Mouse (Mus musculus): ENCODE measurements around the gene Tmcc3. TPM values are rescaled to one million over a fixed set of nuclear protein-coding genes. Genes with fewer than 3 reads are reported as not detected.
A peak's percentile ranks its signal among the peaks of the same experiment; 100 is the strongest.

Tmcc3 gene
- polyA plus RNA-seq, 1 experiment from 2014 or later, result 14.9 TPM

DNA sequence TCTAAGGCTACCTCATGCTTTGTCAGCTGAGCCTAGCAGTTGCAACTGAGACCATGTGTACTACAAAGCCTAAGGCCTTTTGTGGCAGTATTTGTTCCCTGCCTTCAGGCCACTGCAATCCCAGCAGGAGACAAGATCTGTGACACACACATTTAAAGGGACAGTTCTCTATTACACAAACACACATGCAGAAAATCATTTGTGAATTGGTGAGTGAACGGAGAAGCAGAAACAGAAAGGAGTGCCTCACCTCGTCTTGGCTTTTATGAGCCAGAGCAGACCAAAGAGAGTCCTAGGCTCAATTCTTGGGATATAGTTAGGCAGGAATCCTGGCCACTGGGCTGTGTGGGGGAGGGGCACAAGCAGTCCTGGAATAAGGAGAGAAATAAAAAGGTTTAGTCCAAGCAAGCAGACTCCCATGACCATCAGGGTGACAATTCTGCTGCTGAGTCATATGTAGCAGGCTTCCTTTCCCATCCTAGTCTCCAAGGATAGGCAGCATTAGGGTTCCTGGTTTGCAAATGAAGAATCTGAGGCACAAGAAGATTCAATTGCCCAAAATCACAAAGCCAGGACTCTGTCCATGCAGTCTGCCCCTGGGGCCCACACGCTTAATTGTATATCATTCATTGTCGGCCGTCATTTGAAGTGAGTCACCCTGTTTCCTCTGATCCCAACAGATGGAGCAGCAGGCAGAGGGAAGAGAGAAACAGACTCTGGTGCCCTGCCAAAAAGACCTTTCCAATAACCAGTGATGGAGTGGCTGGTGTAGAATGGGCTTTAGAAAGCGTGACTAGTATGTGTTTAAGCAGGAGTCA, 16.6 kb upstream of the Tmcc3 start:
- Histone ChIP-seq H3K27ac (ENCODE audit: low read depth, low read length) (peak overlapping the region; percentile 71), H3K27me3 (replicated peaks; ENCODE audit: control insufficient read depth, insufficient read depth, low read length) (no peaks in the 10 kb centered on the region), H3K4me3 (ENCODE audit: low read length) (no peak overlapping the region), H3K36me3 (ENCODE audit: control insufficient read depth, insufficient read depth, low read length) (no peaks in the 10 kb centered on the region), H3K4me1 (ENCODE audit: control insufficient read depth, insufficient read depth, low read depth, low read length) (peaks cover 16% of the 10 kb centered on the region), H3K9me3 (ENCODE audit: control insufficient read depth, low read length) (no peaks in the 10 kb centered on the region), H3K4me2 (ENCODE audit: low read length) (no peak overlapping the region), H3K9ac (ENCODE audit: low read depth, low read length) (no peak overlapping the region)
- peak; percentile 56 for ATAC-seq
- 21% methylated on average over 6 of the region's 6 CpGs for WGBS

DNA sequence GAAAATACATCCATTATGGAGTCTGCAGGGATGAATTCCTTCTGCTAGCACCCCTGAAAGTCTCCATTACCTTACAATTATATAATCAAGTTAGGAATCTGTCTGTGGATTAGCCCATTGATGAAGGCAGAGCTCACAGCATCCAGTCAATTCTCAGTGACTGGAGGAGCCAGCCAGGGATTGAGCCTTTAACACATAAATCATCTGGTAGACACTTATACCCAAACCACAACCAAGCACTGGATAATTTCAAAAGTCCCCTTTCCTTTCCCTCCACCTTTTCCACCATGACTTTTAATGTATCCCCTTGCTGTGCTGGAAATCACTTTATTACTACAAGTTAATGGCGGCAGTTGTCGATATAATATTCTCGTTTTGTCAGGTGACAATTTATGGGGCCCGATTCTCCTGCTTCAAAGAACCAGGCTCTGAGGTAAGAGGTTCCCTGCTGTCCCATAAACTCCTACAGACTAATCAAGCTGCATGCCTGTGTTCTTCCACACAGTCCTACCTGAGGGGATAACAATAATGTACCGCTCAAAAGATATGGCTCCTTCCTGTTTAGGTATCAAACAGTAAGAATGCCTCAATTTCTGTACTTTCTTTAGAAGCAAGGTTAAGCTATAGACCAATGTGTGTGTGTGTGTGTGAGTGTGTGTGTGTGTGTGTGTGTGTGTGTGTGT, 15.7 kb upstream of the Tmcc3 start:
- ATAC-seq, result no peak
- Histone ChIP-seq H3K4me2 (ENCODE audit: low read length) (no peak overlapping the region), H3K9ac (ENCODE audit: low read depth, low read length) (no peak overlapping the region), H3K27me3 (replicated peaks; ENCODE audit: control insufficient read depth, insufficient read depth, low read length) (no peaks in the 10 kb centered on the region), H3K27ac (ENCODE audit: low read depth, low read length) (no peak overlapping the region), H3K9me3 (ENCODE audit: control insufficient read depth, low read length) (no peaks in the 10 kb centered on the region), H3K4me3 (ENCODE audit: low read length) (no peak overlapping the region), H3K4me1 (ENCODE audit: control insufficient read depth, insufficient read depth, low read depth, low read length) (peaks cover 16% of the 10 kb centered on the region), H3K36me3 (ENCODE audit: control insufficient read depth, insufficient read depth, low read length) (no peaks in the 10 kb centered on the region)
- 79% methylated on average over 5 of the region's 5 CpGs for WGBS

DNA sequence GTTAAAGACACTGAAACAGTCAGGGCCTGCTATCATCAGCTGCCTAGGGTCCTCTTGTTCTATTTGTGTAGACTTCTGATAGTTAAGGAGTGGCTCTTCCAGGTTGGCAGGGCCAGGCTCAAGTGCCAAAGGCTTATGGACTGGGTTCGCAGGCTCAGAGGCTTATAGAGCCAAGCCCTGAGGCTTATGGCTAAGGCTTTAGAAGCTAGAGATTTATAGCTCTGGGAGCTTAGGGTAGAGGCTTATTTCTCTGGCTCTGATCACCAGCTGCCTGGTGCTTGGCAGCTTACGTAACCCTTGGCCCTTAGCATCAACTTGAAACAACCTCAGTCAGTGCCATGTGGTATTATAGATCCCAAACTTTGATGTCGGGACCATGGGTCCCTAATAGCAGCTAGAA, 13.3 kb upstream of the Tmcc3 start, which contains the start of gene Gm4792:
TSS of gene Gm4792 (minus strand) at position 233 of the 400 bp plus-strand sequence.
- Histone ChIP-seq H3K9me3 (ENCODE audit: control insufficient read depth, low read length) (no peaks in the 10 kb centered on the region), H3K27me3 (replicated peaks; ENCODE audit: control insufficient read depth, insufficient read depth, low read length) (no peaks in the 10 kb centered on the region), H3K4me2 (ENCODE audit: low read length) (no peak within 1 kb of the TSS), H3K4me3 (ENCODE audit: low read length) (no peak within 1 kb of the TSS), H3K36me3 (ENCODE audit: control insufficient read depth, insufficient read depth, low read length) (no peaks in the 10 kb centered on the region), H3K4me1 (ENCODE audit: control insufficient read depth, insufficient read depth, low read depth, low read length) (peaks cover 16% of the 10 kb centered on the region), H3K9ac (ENCODE audit: low read depth, low read length) (no peak within 1 kb of the TSS), H3K27ac (ENCODE audit: low read depth, low read length) (no peak within 1 kb of the TSS)
- 79% methylated on average over 3 of the region's 3 CpGs for WGBS
- no peak for ATAC-seq

DNA sequence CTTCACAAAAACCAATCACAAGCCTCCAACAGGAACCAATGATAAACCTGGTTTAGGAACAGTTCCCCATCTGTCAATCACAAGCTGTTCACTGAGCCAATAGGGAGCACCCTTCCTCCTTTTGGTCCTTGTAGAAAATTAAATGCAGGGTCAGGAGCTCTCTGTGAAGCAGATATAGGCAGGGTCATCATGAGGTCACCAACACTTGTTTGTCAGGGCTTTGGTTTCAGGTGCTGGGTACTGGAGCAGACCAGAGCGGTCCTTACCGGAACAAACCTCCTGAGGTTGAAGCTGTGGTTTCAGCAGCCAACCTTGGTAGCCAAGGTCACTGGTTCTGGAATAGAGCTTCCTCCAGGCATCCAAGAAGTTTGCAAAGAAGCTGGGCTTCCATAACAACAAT, 12.4 kb upstream of the Tmcc3 start:
- no peaks in the 10 kb centered on the region for H3K27me3 ChIP-seq (replicated peaks; ENCODE audit: control insufficient read depth, insufficient read depth, low read length)
- peaks cover 16% of the 10 kb centered on the region for H3K4me1 ChIP-seq (ENCODE audit: control insufficient read depth, insufficient read depth, low read depth, low read length)
- no peaks in the 10 kb centered on the region for H3K36me3 ChIP-seq (ENCODE audit: control insufficient read depth, insufficient read depth, low read length)
- no peaks in the 10 kb centered on the region for H3K9me3 ChIP-seq (ENCODE audit: control insufficient read depth, low read length)
- no peak overlapping the region for H3K9ac ChIP-seq (ENCODE audit: low read depth, low read length)
- no peak overlapping the region for H3K4me2 ChIP-seq (ENCODE audit: low read length)
- ATAC-seq, result no peak
- WGBS, result 97% methylated on average over 2 of the region's 2 CpGs
- no peak overlapping the region for H3K4me3 ChIP-seq (ENCODE audit: low read length)
- no peak overlapping the region for H3K27ac ChIP-seq (ENCODE audit: low read depth, low read length)

DNA sequence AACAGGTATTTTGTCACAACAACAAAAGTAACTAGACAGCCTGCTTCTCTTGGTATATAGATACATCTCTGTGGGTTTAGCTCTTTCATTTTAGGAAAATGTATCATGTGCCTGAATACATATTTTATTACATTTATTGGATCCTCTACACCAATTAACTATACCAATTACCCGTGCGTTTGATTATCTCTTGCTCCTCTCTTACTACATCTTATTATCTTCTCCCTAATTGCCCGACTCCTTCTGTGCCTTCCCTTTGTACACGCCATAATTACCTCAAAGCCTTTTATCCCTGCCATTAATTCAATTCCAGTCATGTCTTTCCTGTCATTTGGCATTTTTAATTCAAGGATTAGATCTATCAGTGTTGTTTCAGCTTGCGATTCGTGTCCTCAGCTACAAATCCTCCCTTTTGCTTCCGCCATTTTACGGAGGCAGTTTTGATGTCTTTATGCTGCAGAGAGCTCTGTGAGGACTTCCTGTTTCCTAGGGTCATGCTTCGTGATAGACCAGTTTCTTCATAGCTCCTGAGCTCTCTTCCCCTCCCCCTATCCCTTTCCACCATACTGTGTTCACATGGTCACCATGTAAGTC, 7.6 kb upstream of the Tmcc3 start:
- no peak for ATAC-seq
- H3K4me2 ChIP-seq (ENCODE audit: low read length), result no peak overlapping the region

DNA sequence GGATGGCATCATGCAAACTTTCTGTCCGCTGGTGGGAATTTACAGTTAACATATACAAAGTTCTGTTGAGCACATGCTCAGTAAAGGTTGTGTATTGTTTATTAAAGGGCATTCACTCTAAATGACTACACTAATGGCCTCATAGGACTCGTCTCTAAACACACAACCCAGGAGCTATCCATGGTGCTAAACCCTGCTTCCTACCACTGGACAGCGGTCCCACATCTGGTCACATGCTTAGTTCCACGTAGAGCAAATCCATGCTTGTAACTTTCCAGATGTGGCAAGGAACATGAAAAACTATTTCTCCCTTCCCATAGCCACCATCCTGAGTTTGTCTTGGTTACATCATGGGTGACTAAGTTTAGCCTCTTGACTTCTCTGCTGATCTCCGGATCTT, 6.2 kb upstream of the Tmcc3 start:
- Histone ChIP-seq H3K9ac (ENCODE audit: low read depth, low read length) (no peak overlapping the region), H3K36me3 (ENCODE audit: control insufficient read depth, insufficient read depth, low read length) (no peaks in the 10 kb centered on the region), H3K4me2 (ENCODE audit: low read length) (no peak overlapping the region), H3K9me3 (ENCODE audit: control insufficient read depth, low read length) (no peaks in the 10 kb centered on the region), H3K4me1 (ENCODE audit: control insufficient read depth, insufficient read depth, low read depth, low read length) (no peaks in the 10 kb centered on the region), H3K27ac (ENCODE audit: low read depth, low read length) (no peak overlapping the region), H3K27me3 (replicated peaks; ENCODE audit: control insufficient read depth, insufficient read depth, low read length) (no peaks in the 10 kb centered on the region), H3K4me3 (ENCODE audit: low read length) (no peak overlapping the region)
- WGBS, result 73% methylated on average over 5 of the region's 5 CpGs
- ATAC-seq, result no peak

More for the DNA sequence above, 7.6 kb upstream of the Tmcc3 start:
- Histone ChIP-seq H3K36me3 (ENCODE audit: control insufficient read depth, insufficient read depth, low read length) (no peaks in the 10 kb centered on the region), H3K4me1 (ENCODE audit: control insufficient read depth, insufficient read depth, low read depth, low read length) (no peaks in the 10 kb centered on the region), H3K4me3 (ENCODE audit: low read length) (no peak overlapping the region), H3K9ac (ENCODE audit: low read depth, low read length) (no peak overlapping the region), H3K9me3 (ENCODE audit: control insufficient read depth, low read length) (no peaks in the 10 kb centered on the region), H3K27me3 (replicated peaks; ENCODE audit: control insufficient read depth, insufficient read depth, low read length) (no peaks in the 10 kb centered on the region), H3K27ac (ENCODE audit: low read depth, low read length) (no peak overlapping the region)
- WGBS, result 63% methylated on average over 9 of the region's 9 CpGs

DNA sequence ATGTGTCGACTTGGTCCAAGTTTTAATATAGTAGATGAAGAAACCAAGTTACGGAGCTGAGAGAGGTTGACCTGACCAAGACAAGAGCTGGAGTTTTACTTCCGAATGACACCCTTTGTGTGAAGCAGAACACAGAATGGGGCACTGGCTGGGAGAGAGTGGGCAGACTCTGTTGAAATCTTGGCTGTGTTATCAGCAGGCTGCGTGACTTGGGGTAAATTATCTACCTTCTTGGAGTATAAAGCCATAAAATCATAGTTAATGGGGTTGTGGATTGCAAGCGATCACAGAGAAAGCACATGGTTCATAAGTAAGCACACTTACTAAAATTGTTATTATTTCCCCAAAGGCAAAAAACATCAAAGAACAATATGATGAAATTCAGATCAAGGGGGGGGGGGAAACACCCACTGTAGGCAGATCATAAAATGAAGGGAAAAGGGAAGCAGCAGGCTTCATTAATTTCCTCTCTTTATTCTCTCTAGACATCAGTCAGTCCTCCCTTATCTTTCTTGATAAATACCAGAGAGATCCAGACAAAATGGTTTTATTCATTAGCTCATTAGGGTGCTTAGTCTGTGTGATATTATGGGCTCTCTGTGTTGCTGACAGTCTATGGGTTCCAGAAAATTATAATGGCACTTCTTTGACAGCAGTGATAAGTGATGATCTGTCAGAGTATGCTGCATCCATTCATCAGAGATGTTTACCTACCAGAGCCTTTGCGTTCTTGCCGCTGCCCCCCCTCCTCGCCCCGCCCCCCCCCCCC, 1.1 kb upstream of the Tmcc3 start:
- Histone ChIP-seq H3K4me3 (ENCODE audit: low read length) (no peak overlapping the region), H3K9ac (ENCODE audit: low read depth, low read length) (no peak overlapping the region), H3K36me3 (ENCODE audit: control insufficient read depth, insufficient read depth, low read length) (no peaks in the 10 kb centered on the region), H3K27ac (ENCODE audit: low read depth, low read length) (no peak overlapping the region), H3K27me3 (replicated peaks; ENCODE audit: control insufficient read depth, insufficient read depth, low read length) (no peaks in the 10 kb centered on the region), H3K9me3 (ENCODE audit: control insufficient read depth, low read length) (no peaks in the 10 kb centered on the region), H3K4me2 (ENCODE audit: low read length) (no peak overlapping the region), H3K4me1 (ENCODE audit: control insufficient read depth, insufficient read depth, low read depth, low read length) (peaks cover 6% of the 10 kb centered on the region; the same call in 1 of the 2 replicates)
- peak; percentile 43; the same call in 1 of the 2 replicates for ATAC-seq
- 54% methylated on average over 8 of the region's 9 CpGs for WGBS

DNA sequence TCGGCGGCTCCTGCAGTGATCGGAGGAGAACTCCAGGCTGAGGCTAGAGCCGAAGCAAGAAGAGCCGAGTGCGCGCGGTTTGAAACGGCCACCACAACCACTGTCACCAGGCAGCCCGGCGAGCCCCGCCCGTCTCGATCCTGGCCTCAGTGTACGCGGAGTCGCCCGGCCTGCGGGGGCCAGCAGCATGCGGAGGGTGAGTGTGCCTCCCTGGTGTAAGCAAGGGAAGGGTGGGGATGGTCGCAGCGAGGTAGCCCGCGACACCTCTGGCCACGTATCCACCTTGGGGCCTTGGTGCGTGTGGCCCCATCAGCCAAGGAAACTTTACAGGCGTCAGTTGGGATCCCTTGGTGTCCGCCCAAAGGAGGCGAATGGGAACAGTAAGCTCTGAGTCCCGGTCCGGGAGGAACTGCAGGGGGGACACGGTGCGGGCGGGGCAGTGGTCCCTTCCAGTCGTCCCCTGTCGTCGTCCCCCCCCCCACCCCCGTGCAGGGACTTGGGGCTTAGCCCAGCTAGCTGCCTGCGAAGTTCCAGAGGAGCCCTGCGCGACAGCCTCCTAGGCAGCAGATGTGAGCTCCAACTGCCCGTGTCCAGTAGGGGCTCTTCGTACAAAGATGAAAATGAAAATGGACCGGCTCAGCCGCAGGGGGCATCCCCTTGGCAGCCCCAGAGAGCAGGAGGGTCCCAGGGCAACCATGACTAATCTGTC, 412 bp downstream of the Tmcc3 start:
- H3K4me2 ChIP-seq (ENCODE audit: low read length), result peak overlapping the region; percentile 92
- no peaks in the 10 kb centered on the region for H3K9me3 ChIP-seq (ENCODE audit: control insufficient read depth, low read length)
- peaks cover 6% of the 10 kb centered on the region; the same call in 1 of the 2 replicates for H3K4me1 ChIP-seq (ENCODE audit: control insufficient read depth, insufficient read depth, low read depth, low read length)
- peak overlapping the region; percentile 54 for H3K4me3 ChIP-seq (ENCODE audit: low read length)
- peak; percentile 85 for ATAC-seq
- no peaks in the 10 kb centered on the region for H3K27me3 ChIP-seq (replicated peaks; ENCODE audit: control insufficient read depth, insufficient read depth, low read length)
- no peaks in the 10 kb centered on the region for H3K36me3 ChIP-seq (ENCODE audit: control insufficient read depth, insufficient read depth, low read length)
- under 1% methylated on average over 45 of the region's 45 CpGs for WGBS
- H3K27ac ChIP-seq (ENCODE audit: low read depth, low read length), result peak overlapping the region; percentile 8; the same call in 1 of the 2 replicates
- peak overlapping the region; percentile 68 for H3K9ac ChIP-seq (ENCODE audit: low read depth, low read length)
